Mouse (Mus musculus) left cerebral cortex, adult 2 months (tissue): ENCODE data around the gene Ankrd12. TPM values are rescaled to one million over a fixed set of nuclear protein-coding genes. Genes with fewer than 3 reads are reported as not detected.
"Not testable (repeated sequence)": the region's sequence is repeated elsewhere in the genome, so short reads cannot be mapped to it uniquely, and the experiment has no call there.

Experiments
- DNase-seq, 2 experiments: peaks; one replicate each; pipeline ENCODE4 v3.0.0; 2021 to 2022; ENCODE audit warnings: low spot score in 2 of 2, mixed read lengths in 1 of 2; ENCODE audit errors: extremely low spot score in 1 of 2
- H3K27ac ChIP-seq: fragments of 200-600 bp; 2 replicates; pipeline ENCODE4 v1.8.1; 2022
- H3K4me3 ChIP-seq: fragments of 200-600 bp; 2 replicates; pipeline ENCODE4 v1.8.1; 2022
- CTCF ChIP-seq: fragments of 200-600 bp; IDR thresholded peaks from 2 replicates; pipeline ENCODE4 v1.8.1; 2022; ENCODE audit warnings: antibody characterized with exemption, mild to moderate bottlenecking, moderate library complexity
- intact Hi-C: fragments of 180-260 bp; cut with DNase I; formaldehyde crosslinking; loops from one replicate; pipeline ENCODE4 v1.15.1; 2025
- total RNA-seq, 2 experiments: library from RNA; stranded (reverse); gene quantifications; 2 replicates each; pipeline ENCODE4 v1.2.3; 2021

Gene Ankrd12
- total RNA-seq, 2 experiments from 2014 or later = 276 to 279 TPM

DNA sequence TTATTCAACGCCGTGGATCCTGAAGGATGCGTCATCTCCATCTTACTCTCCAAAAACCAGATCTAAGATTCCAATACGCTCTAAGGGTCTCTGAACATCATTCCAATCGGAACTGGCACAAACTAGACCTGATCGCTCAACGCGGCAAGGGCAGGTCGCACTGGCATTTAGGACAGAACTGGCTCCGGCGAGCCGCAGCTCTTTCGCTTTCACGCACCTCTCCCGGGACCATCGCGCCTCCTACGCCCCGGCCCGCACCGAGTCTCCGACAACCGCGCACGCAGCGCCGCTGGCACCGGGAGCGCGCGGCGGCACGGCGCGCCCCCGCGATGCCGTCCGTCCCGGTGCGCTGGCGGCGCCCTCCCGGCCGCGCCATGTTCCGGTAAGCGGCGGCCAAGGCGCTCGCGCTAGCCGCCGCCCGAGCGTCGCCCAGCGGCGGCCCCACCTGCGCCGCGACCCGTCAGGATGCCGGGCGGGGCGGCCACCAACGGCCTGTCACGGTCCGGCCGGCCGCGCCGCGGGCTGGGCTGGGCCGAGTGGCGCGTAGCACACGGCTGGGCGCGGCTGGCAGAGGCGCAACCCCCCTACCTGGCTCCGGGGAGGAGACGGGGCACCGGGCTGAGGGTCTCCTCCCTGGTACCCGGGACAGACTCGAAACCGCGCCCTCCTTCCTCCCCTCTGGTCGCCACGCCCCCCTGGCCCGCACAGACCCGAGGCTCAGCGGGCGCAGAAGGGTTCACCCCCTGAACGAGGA, 538 bp downstream of the Ankrd12 start:
- peak; percentile 55 to 62 for DNase-seq
- H3K27ac ChIP-seq = peak overlapping the region; percentile 94
- H3K4me3 ChIP-seq = peak overlapping the region; percentile 97
- intact Hi-C loops = no loop called here
- no peak for TF ChIP-seq CTCF

GRCm38 (mm10) chr17:66075827-66076173, 1.1 kb downstream of the Ankrd12 start:
- Histone ChIP-seq H3K27ac (peak overlapping the region; percentile 85), H3K4me3 (peak overlapping the region; percentile 97)
- intact Hi-C loops = no loop called here
- no peak for DNase-seq
- TF ChIP-seq CTCF = no peak

DNA sequence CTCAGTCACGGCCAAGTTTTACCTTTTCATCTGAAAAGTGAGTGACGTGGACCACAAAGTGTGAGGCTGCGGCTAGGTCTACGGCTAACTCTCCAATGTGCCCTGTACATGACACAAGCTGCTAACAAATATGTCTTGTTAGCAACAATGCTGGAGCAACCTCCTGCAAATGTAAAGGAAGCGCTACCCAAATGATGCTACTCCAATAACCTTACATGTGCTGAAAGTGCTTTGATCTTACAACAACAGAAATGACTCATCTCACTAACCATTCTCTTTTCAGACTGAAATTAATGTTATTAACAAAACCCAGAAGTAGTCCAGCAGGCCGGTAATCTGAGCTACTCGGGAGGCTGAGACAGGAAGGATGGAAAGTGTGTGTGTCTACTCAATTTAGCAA, 2.9 kb downstream of the Ankrd12 start:
- Histone ChIP-seq H3K27ac (no peak overlapping the region), H3K4me3 (no peak overlapping the region)
- TF ChIP-seq CTCF = no peak
- intact Hi-C loops = no loop called here
- DNase-seq = no peak

GRCm38 (mm10) chr17:66069036-66069435, 7.9 kb downstream of the Ankrd12 start:
- H3K27ac ChIP-seq, H3K4me3 ChIP-seq, DNase-seq, intact Hi-C loops: not testable (repeated sequence)

DNA sequence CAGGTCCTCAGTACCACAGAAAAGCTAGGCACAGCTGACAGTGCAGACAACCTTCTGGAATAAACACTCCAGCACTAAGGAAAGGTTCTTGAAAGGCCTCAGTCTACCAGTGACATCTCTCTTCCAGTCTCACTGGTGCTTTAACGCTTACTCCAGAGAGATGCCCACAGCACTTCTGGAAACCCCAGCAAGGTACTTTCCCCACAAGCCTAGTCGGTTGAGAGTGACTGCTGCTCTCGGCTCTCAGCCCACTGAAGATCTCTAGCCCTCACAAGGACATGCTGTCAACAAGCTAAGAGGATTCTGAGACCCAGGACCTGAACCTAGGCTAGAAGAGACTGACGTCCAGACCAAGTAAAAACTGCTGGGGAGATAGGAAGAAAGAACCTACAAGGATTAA, 11.8 kb downstream of the Ankrd12 start:
- no peak for TF ChIP-seq CTCF
- no peak for DNase-seq
- Histone ChIP-seq H3K4me3 (no peak overlapping the region), H3K27ac (no peak overlapping the region)
- intact Hi-C loops = no loop called here

- DNase-seq = no peak
- Histone ChIP-seq H3K4me3 (no peak overlapping the region), H3K27ac (no peak overlapping the region)
- intact Hi-C loops = no loop called here
- TF ChIP-seq CTCF = peak; percentile 30
Observed at GRCm38 (mm10) chr17:66061241-66061938, 15.5 kb downstream of the Ankrd12 start.

GRCm38 (mm10) chr17:66058160-66058559, 18.7 kb downstream of the Ankrd12 start:
- Histone ChIP-seq H3K27ac (no peak overlapping the region), H3K4me3 (no peak overlapping the region)
- intact Hi-C loops = no loop called here
- no peak for TF ChIP-seq CTCF
- no peak for DNase-seq

DNA sequence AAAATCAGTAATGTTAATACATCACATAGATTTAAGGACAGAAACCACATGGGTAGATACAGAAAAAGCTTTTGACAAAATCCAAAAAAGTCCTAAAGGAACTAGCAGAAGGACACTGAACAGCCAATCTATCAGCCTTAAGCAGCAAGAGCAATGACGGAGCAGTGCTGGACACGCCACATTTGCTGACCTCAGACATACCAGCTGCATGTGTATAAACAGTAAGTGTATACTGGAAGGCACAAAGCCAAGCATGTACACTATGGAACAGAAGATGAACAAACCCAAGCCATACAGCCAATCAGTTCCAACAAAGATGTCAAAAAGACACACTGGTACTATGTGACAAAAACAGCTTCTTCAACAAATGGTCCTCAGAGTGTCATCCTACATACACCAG, 19.7 kb downstream of the Ankrd12 start:
- Histone ChIP-seq H3K27ac (no peak overlapping the region), H3K4me3 (no peak overlapping the region)
- intact Hi-C loops = no loop called here
- no peak for TF ChIP-seq CTCF
- DNase-seq = no peak

DNA sequence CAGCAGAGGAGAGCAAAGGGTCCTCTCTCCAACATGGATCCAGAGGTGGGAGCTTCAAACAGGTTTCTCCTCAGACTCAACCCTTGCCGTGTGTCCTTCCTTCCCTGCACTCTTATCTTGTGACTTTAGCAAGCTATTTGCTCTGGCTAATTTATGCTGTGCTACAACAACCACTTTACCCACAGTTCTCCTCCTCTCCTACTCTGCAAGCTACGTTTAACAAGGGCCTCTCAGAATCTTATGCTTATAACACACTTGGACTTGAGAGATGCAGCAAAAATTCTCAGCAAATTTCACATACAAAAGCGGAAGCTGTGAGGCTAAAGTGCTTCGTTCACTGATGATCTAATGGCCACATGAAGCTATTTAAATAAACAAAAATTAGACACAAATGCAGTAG, 23.5 kb downstream of the Ankrd12 start:
- no peak overlapping the region for H3K27ac ChIP-seq
- intact Hi-C loops = no loop called here
- TF ChIP-seq CTCF = no peak
- no peak overlapping the region for H3K4me3 ChIP-seq
- no peak for DNase-seq

GRCm38 (mm10) chr17:66048795-66049194, 28.1 kb downstream of the Ankrd12 start:
- intact Hi-C loops = no loop called here
- Histone ChIP-seq H3K4me3 (no peak overlapping the region), H3K27ac (no peak overlapping the region)
- no peak for DNase-seq
- TF ChIP-seq CTCF = no peak

GRCm38 (mm10) chr17:66048199-66048598, 28.7 kb downstream of the Ankrd12 start:
- intact Hi-C loops = no loop called here
- DNase-seq = no peak
- no peak for TF ChIP-seq CTCF
- Histone ChIP-seq H3K4me3 (no peak overlapping the region), H3K27ac (no peak overlapping the region)

DNA sequence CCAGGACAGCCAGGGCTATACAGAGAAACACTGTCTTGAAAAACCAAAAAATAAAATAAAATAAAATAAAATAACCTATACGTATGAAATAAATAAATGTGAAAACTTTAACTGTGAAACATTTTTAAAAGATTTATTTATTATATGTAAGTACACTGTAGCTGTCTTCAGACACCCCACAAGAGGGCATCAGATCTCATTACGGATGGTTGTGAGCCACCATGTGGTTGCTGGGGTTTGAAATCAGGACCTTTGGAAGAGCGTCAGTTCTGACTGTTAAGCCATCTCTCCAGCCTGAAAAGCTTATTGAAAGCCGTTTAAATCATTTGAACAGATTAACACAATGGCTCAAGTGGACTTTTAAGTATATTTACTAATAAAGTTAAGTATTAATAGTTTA, 33.2 kb downstream of the Ankrd12 start:
- DNase-seq, H3K4me3 ChIP-seq, intact Hi-C loops, H3K27ac ChIP-seq: not testable (repeated sequence)
- peak; percentile 43 for TF ChIP-seq CTCF

DNA sequence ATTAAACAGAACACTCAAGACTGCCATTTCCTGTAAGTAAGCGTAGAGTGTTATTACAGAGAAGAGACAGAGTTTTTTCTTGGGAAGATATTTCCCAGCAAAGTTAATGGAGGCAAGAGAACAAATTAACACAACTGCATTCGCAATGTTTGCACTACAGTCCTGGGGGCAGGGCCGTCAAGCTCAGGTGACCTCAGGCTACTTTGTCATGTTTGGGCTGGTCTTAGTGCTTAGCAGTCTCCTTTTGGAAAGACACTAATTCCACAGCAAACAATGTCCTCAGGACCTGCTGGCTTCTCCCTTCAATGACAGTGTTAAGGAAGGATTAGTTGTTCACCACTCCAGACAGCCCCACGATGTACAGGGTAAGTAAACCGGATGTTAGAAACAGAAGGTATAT, 35.9 kb downstream of the Ankrd12 start:
- H3K27ac ChIP-seq = no peak overlapping the region
- no peak for TF ChIP-seq CTCF
- H3K4me3 ChIP-seq = no peak overlapping the region
- DNase-seq = no peak
- intact Hi-C loops = no loop called here
